Mouse (Mus musculus): Measurements from ENCODE around the gene Gps2.

Gps2 gene

GRCm38 (mm10) chr11:69964650-69965270, 51.1 kb downstream of the Gps2 start, which contains the start of gene Cldn7:
Gene Cldn7 (plus strand): TSS chr11:69964779.
- no peak for ATAC-seq (ENCODE audit: low TSS enrichment)

GRCm38 (mm10) chr11:69965271-69966005, 51.8 kb downstream of the Gps2 start:
- ATAC-seq (ENCODE audit: low TSS enrichment), result no peak
